Mouse (Mus musculus) adrenal gland, postnatal 4 days (tissue): Measurements from ENCODE around the gene Pithd1. TPM values are rescaled to one million over a fixed set of nuclear protein-coding genes. Genes with fewer than 3 reads are reported as not detected.
"Not testable (repeated sequence)": the region's sequence is repeated elsewhere in the genome, so short reads cannot be mapped to it uniquely, and the experiment has no call there.

ENCODE experiments used
- DNase-seq, 2 experiments: peaks; one replicate each; pipeline ENCODE4 v3.0.0; 2021 to 2022; ENCODE audit warnings: low spot score in 2 of 2, mixed read lengths in 2 of 2
- total RNA-seq, 2 experiments: library from RNA; stranded (reverse); gene quantifications; 2 replicates each; pipeline ENCODE4 v1.2.3; 2021

The Pithd1 gene
- total RNA-seq, 2 experiments from 2014 or later: 35.2 to 39.2 TPM

DNA sequence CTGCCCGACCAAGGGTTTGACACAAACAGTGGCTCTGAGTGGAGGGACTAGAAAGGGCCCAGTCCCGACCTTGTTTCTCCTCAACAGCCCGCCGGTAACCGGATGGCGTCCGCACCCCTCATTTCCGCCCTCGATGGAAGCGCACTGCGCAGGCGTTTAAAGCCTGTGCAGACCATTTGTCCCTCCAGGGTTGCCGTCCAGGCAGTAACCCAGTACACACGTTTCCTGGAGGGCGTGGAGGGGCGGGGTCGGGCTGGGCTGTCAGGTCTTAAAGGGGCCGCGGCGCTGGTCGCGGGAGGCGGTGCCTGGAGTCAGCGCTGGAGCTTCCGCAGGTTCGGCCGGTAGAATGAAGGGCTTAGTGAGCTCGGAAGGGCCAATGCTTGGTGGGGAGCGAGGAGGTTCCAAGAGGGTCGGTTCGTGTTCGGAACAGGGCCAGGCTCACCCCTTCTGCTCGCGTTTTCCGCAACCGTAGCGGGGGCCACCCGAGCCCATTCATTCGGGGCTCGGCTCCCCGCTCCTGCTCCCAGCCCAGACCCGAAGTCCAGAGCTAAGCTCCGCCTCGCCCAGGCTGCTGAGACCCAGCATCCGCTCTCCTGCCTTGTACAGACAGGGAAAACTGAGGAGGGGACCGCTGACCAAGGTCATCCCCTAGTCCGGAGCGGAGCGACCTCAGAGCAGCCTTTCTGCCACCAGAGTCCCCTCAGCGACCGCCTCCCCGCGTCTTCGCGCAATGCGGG is 23.4 kb downstream of the Pithd1 start, which contains the start of gene Gale:
Gale (plus strand) TSS at position 271 of the 737 bp plus-strand sequence.
- DNase-seq: peak; percentile 83 to 88

DNA sequence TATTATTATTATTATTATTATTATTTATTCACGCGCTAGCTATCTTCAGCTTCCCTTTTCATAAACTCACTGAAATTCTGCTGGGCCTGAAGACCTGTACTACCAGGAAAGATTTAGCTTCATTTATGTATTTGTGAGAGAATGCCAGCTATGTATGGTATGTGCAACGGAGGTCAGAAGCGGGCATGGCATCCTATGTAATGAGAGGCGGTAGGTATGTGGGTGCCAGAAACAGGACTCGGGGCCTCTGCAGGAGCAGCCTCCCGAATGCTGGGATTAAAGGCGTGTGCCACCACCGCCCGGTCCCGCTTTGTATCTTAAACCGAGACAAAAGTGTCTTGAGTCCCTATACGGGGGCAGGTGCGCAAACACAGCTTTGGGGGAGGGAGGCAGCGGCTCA is 24.1 kb downstream of the Pithd1 start:
- DNase-seq: no peak

DNA sequence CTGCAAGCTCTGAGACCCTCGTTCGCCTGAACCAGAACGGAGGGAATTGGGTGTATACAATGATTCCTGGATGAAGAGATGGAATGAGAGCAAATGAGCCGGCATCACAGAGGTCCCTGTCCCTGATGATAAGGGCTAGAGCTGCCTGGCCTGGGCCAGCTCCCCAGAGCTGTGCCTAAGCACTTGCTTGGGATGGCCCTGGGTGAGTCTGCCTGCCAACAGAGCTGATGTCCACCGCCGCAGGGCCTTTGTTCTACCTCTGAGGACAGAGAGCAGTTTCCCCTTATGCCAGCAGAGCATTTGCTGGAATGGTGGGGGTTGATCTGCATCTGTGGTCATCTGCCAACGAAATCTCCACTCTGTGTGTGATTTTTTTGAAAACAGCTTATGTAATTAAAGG is 24.9 kb downstream of the Pithd1 start:
- DNase-seq: no peak

DNA sequence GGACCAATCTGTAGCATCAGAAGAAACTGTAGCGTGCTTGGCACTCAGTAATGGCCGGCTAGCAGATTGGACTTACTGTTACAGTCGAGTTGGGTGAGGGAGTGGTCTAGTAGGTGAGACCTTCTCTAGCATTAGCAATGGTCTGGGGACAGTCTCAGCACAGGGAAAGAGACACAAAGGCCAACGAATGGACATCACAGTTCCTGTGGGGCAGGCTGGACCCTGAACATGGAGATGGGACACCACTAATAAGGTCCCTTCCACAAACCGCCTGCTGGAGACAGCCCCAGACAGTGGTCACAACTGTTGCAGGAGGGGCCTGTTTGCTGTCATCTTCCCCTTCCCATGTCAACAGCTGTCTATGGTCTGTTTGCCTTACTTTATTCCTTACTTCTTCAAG is 25.4 kb downstream of the Pithd1 start:
- DNase-seq: no peak

DNA sequence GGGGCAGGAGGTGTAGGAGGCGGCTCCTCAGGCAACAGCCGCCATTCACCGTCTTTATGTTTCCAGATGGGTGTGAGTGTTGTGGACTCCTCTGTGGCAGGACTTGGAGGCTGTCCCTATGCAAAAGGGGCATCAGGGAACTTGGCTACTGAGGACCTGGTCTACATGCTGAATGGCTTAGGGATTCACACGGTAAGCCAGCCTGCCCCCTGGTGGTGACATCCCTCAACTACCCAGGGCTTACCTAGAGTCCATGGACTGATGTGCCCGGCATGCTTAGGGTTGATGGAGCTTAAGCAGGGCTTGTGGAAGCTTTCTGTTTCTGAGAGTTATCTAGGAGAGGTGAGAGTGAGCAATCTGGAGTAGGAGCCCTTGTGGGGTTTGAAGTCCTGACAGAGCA is 26.3 kb downstream of the Pithd1 start:
- DNase-seq: peak; percentile 56 to 72

DNA sequence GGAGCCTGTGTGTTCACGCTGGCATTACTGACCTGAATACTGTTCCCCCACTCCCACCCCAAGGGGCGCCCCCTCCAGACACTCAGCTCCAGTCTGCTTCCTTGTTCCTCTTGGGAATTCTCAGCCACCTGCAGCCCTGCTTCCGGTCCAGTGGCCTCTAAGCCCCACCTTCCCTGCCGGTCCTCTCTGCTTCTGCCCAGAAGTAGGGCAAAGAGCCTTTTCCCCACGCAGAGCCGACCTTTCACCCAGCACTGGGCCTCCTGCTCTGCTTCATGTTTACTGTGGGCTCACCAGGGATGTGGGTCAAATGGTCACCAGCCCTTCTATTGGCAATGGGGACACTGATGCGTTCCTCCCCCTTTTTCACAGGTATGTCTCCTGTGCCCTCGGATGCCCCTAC is 28.7 kb downstream of the Pithd1 start:
- DNase-seq: no peak

DNA sequence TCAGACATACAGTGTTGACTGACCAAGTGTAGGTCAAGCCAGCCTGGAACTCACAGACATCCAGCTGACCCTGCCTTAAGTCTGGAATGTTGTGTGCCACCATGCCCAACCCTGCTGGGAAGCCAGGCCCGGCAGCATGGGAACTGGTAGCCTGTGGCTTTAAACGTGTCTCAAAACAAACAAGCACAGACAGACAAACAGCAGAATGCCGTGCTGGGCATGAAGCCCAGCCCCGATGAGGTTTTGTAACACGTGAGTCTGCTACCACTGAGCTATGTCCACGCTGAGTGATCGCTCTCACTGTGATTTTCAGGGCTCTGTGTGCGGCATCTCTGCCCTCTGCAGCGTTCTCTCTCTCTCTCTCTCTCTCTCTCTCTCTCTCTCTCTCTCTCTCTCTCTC is 31.2 kb downstream of the Pithd1 start:
- DNase-seq: no peak

DNA sequence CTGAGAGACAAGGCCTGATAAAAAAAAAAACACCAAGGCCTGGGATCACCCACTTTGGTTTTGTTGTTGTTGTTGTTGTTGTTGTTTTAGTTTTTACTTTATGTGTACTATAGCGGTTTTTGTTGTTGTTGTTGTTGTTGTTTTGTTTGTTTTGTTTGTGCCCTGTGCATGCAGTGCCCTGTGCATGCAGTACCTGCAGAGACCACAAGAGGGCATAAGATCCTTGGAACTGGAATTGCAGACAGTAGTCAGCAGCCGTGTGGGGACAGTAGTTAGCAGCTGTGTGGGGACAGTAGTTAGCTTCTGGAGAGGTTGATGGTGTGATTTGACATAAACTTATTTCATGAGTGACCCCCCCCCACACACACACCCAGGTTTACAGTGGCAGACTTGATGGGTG is 32.8 kb downstream of the Pithd1 start:
- DNase-seq: peak in 1 of 2 experiments; percentile 63

DNA sequence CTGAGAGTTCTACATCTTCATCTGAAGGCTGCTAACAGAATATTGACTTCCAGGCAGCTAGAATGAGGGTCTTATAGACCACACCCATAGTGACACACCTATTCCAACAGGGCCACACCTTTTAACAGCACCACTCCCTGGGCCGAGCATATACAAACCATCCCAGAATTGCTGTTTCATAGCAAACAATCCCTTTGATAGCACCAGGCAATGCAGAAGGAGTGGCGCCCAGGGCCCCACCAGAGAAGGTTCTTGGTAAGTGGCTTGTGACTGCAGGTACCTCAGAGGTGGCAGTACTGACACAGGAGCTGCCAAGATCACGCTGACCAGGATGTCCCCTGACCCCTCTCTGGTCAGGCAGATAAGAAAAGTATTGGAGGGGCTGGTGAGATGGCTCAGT is 33.9 kb downstream of the Pithd1 start:
- DNase-seq: no peak

DNA sequence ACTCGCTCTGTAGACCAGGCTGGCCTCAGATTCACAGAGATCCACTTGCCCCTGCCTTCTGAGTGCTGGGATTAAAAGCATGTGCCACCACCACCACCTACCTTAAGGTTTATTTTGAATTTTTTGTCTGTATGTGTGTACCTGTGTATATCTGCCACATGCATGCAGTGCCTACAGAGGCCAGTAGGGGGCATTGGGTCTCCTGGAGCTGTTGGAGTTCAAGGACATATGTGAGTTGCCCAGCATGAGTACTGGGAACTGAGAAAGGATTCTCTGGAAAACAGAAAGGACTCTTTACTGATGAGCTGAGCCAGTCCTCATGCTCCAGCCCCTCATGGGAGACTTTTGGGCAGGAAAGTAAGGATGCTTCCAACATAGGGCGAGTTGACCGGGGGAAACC is 35.6 kb downstream of the Pithd1 start:
- no peak for DNase-seq

DNA sequence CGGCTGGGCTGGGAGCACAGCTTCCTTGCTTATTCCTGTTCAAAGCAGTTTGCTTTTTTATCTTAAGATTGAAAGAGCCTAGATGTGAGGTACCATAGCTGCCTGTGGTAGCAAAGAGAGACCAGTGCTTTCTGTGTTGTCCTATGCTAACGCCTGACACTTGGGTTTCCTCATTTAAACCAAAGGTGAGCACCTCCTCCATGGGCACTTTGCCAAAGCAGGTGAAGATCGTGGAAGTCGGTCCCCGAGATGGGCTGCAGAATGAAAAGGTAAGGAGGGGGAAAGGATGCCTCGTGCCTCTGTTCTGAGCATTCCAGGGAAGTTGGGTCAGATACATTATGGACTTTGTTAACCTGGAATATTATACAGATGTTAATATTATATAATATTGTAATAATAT is 36.7 kb downstream of the Pithd1 start:
- DNase-seq: no peak

DNA sequence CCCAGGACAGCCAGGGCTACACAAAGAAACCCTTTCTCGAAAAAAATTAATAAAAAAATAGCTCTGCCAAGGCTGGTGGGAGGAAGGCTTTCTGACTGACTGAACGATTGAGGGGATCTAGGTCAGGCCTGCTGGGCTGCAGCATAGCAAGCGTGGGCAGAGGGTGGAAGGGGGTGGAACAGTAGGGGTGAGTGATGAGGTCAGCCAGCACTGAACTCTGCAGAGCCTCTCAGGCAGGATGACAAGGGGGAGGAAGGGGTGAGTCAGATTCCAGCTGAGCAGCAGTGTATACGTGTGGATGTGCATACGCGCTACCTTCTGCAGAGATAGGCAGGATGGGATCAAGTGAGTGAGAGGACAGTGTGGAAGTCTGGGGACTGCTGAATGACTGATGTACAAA is 37.2 kb downstream of the Pithd1 start:
- no peak for DNase-seq

DNA sequence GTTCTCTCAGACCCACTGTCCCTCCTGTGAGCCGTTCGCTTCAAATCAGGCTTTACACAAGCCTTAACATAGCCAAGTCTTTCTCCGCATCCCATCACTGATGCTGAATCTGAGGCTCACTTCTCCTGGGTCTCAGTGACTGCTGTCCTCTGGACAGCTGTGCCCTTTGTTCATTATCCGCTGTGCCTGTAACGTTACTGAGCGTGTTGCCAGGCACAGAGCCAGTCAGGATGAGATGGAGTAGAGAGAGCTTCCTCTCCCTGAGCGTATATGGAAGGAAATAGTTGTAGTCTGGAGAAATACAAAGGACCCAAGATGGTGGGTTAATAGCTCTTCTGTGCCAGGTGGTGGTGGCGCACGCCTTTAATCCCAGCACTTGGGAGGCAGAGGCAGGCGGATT is 37.6 kb downstream of the Pithd1 start:
- no peak for DNase-seq

DNA sequence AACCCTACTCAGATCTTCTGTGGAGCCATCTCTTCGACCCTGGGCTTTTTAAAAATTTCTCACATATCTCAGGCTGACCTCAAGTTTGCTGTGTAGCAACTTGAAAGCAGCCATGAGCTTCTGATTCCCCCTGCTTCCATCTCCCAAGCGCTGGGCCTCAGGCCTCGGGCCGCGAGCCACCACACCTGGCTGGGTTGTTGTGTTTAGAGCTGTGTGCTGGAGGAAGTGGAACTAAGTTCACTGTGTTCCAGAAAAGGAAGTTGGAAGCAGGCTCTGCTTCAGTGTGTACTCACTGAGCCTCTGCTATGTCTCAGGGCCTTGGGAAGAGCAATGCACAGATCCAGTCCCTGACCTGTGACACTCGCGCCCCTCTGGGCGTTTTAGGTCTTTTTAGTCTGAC is 38.9 kb downstream of the Pithd1 start:
- no peak for DNase-seq

DNA sequence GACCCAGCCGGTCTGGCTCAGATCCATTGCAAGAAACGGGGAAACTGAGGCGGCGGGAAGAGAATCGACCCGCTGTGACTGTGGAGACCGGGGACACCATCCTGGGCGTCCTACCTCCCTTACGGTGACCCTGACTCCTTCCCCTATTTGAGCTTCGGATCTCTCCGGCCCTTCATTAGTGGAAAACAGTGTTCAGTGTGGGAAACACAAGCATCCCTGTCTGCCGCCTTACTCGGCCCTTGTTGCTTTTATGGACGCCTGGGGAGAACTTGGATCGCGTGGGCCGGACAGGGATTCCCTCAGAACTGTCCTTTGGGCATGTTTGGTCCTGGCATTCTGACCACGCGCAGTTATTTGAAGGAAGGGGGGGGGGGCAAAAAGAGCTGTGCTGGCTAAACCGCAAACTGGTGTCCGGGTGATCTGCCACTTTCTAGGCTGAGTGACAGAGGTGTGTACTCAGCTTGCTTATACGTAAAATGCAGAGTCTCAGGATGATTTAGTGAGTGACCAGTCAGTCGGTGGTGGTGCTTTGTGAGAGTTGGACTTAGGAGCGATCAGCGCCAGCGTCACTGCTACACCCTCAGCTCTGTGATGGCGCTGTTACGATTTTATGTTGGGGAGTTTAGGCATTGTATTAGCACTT is 40.3 kb downstream of the Pithd1 start:
- DNase-seq: no peak

DNA sequence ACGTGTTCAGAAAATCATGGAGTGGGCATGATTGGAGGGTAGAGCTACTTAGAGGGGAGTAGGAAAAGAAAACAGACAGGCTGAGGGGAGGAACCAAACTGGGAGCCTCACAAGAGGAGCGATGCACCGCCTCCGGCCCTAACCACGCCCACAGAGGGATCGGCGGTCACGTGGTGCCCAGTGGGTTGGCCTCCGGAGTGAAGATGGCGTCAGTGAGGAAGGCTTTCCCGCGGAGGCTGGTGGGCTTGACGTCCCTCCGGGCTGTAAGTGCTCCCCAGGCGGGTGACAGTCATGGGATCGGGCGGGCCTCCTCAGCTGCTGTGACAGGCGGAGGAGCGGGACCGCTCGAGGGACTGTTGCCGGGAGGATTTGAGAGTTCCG is 40.8 kb downstream of the Pithd1 start, which contains the start of gene Hmgcl:
Hmgcl (plus strand) TSS at position 171 of the 381 bp plus-strand sequence.
- peak; percentile 78 to 89 for DNase-seq

DNA sequence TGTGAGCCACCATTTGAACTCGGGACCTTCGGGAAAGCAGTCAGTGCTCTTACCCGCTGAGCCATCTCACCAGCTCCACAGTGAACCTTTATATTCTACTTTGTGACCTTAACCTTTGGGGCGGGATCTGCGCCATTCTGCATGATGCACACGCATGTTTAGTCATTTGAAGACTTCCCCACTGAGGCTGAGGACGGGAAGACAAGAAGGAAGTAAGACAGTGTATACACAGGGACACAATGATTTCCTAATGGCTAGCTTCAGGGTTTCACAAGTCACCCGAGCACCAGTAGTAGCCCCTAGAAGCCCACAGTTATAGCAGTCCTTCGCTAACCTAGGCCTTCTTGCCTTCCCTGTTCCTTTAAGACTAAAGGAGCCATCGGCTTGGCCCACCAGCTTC is 41.4 kb downstream of the Pithd1 start:
- DNase-seq: no peak

DNA sequence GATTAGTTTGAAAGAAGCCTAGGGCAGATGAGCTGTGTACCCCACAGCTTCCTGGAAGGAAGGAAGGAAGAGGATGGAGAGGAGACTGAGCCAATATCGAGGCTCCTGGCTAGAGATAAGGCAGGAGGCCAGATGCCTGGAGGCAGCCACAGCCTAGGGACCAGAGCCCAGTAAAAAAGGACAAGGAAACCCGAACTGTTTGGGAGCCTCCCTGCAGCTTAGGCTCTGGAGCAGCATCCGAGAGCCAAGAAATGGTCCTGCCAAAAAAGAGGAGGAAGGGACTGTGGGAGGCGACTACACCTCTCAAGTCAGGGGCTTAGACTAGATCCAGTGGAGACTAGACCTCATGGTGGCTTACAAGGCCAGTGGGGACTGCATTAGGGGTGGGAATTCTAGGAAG is 43.7 kb downstream of the Pithd1 start:
- DNase-seq: no peak

DNA sequence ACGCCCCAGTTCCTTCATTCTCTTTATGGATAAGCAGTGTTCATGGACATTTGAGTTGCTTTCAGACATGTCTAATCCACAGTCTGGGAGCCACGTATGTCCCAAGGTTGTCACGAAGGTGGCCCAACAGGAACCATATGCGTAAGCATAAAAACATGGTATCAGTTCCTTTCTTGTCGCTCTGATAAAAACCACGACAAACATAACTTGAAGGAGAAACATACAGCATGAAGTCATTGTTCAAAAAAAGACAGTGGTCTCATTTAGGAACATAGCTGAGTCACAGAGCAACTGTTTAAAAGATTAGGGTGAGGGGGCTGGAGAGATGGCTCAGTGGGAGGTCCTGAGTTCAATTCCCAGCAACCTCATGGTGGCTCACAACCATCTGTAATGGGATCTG is 44.9 kb downstream of the Pithd1 start:
- no peak for DNase-seq

DNA sequence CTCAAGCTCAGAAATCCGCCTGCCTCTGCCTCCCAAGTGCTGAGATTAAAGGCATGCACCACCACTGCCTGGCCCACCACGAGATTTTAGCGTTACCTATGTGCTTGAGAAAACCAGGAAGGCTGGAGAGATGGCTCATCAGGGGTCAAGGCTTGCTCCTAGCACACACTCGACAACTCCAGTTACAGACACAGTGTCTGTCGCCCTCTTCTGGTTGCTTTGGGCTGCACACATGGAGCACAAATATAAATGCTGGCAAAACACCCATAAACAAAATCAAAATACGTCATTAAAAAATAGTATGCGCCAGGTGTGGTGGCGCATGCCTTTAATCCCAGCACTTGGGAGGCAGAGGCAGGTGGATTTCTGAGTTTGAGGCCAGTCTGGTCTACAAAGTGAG is 46.0 kb downstream of the Pithd1 start:
- not testable (repeated sequence) for DNase-seq

DNA sequence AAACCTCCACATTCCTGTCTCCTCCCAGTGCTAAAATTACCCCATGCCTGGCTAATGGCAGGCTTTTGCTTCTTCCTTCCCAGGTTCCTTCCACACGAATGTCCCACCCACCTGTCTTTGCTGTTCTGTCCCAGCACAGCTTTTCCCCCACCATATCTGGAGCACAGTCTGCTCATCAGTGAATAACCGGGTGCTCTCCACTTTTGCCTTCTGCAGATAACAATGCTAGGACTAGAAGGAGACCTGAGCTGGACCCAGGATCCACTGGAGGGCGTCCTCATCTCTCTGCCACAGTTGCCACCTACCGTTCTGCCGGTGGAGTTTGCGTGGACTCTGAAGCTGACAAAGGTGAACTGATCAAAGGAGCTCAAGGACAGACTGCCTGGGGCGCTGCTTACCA is 48.2 kb downstream of the Pithd1 start:
- no peak for DNase-seq

DNA sequence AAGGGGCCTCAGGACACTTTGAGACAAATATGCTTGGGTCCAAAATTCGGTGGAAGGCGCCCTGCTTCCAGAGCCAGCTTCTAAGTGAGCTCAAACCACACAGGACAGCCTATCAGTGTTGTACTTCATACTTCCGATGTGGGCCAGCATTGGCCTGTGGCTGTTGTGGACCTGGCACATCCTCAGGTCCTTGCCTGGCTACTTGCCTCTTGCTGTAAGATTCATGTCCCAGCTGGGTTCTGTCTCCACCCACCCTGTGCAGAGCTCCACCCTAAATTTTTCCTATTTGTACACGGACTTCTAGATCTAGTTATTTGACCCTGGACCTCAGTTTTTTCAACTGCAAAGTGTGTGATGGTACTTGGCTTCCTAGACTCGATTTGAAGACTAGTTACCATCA is 51.6 kb downstream of the Pithd1 start:
- DNase-seq: no peak
